Mouse (Mus musculus): ENCODE data around the gene Rab38. TPM values are rescaled to one million over a fixed set of nuclear protein-coding genes. Genes with fewer than 3 reads are reported as not detected.

Rab38 gene
- total RNA-seq, 4 experiments from 2014 or later: 1.3 to 2.3 (median 2.1) TPM

DNA sequence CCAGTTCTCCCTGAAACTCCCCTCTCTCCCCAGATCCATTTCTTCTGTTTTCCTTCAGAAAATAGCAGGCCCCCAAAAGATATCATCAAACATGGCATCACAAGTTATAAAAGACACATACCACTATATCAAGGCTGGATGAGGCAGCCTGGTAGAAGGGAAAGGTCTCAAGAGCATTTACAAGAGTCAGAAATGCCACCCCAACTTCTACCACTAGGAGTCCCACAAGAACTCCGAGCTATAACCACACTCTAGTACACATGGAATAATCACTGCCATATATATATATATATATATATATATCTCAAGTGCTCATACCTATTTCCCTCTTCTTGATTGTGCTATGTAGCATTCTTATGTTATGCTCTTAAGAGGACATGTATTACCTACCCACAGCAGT is 92.4 kb downstream of the Rab38 start:
- DNase-seq (ENCODE audit: low spot score in 2 of 2): no peak

- no peak for DNase-seq (ENCODE audit: low spot score in 2 of 2)
Measured at GRCm38 (mm10) chr7:88527100-88527671, 97.1 kb downstream of the Rab38 start.

GRCm38 (mm10) chr7:88536127-88536531 is 106.1 kb downstream of the Rab38 start:
- no peak for DNase-seq (ENCODE audit: low spot score in 2 of 2)

DNA sequence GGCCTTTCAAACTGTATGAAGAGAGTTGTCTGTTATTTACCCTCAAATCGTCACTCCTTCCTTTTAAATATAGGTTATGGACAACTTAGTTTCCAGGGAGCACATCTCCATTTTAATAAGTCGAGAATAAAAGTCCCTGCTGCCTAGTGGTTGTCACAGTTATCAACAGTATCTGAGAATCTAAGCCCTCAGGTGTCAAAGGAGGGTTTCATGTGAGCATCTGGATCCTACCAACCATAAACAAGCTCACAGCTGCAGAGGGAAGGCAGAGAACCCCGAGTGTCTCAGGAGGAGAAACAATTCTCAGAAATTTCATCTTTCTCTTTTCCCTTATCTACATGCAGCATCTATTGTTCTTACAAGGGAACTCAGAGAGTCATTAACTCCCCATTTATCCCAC is 106.7 kb downstream of the Rab38 start:
- no peak for DNase-seq (ENCODE audit: low spot score in 2 of 2)

Other genes starting within 250 kb of the Rab38 start
- 10 to 100 TPM; 15.0 to 38.6 (median 24.3) TPM for gene Ctsc, start 152.2 kb upstream of the Rab38 start, total RNA-seq (2022)

Data from layer of hippocampus, adult 8-10 months (tissue).